Mouse (Mus musculus): ENCODE measurements around the gene Rpap1.
A peak's percentile ranks its signal among the peaks of the same experiment; 100 is the strongest.

The Rpap1 gene

GRCm38 (mm10) chr2:119799181-119799960, 12.0 kb upstream of the Rpap1 start:
- DNase-seq (ENCODE audit: low spot score in 2 of 2): peak in 1 of 2 experiments; percentile 53

DNA sequence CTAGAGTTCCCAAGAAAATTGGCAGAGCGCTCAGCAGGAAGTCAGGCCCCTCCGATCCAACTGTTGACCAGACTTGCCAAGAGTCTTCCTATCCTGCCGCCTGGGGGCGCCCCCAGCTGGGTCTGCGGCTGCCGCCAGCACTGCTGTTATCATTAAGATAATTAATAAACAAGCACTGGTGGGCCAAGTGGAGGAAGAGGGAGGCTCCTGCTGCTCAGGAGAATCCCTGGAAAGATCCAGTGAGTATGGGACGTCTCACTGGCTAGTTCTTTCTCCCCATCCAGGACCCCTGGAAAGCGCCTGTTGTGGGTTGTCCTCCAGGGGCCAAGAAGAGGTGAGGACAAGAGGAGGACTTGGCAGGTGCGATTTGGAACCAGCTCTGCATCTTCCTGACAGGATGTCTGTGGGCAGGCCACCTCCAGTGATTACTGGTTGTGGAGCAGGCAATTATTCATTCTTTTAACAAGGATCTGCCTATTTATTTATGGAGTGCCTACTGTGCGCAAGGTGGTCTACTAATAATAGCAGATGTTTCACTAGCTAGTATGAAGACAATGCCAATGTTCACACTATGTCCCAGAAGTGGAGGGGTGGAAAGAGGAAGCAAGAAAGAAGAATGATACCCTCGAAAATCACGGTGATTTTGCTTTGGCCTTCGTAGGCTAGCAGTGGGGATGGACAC, 11.1 kb upstream of the Rpap1 start:
- DNase-seq (ENCODE audit: low spot score in 2 of 2): peak in 1 of 2 experiments; percentile 73

- no peak for DNase-seq (ENCODE audit: low spot score in 2 of 2)
Measured at GRCm38 (mm10) chr2:119797279-119797783, 10.0 kb upstream of the Rpap1 start, which contains the start of gene Tyro3. Gene Tyro3, plus strand, starts transcription at chr2:119797733.

DNA sequence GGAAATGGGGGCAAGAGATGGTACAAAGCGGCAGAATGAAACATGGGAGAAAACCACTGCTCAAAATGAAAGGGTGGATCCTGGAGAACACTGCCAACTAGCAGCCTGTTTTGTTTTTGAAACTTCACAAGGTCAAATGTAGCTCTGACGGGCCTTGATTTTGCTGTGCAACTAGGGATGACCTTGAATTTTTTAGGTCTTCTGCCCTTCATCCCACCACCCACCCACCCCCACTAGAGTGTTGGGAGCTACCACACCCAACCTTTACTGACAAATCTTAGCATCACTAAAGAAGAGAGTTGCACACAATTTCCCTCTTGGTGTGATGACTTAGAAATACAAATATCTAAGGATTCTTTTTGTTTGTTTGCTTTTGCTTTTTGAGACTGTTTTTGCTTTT, 2.7 kb upstream of the Rpap1 start:
- no peak for DNase-seq (ENCODE audit: low spot score in 2 of 2)

GRCm38 (mm10) chr2:119767246-119767645, 20.1 kb downstream of the Rpap1 start:
- DNase-seq (ENCODE audit: low spot score in 2 of 2): no peak

DNA sequence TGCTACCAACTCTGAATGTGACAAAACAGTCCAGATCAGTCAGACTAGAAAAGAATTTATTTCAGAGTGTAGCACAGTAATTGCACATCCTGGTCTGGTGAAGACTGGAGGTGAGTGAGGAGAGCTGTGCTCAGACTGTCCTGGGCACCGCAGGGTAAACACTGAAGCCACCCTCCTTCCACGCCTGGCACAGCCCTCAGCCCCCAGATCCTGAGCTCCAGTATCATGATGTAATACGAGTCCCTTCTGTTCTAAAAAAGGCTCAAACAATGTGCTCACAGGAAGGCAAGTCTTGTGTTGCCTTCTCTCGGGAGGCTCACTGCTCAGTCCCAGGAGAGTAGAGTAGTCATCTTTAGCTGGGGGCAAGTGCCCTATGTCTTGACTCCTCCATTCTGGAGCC, 23.4 kb downstream of the Rpap1 start:
- no peak for DNase-seq (ENCODE audit: low spot score in 2 of 2)

DNA sequence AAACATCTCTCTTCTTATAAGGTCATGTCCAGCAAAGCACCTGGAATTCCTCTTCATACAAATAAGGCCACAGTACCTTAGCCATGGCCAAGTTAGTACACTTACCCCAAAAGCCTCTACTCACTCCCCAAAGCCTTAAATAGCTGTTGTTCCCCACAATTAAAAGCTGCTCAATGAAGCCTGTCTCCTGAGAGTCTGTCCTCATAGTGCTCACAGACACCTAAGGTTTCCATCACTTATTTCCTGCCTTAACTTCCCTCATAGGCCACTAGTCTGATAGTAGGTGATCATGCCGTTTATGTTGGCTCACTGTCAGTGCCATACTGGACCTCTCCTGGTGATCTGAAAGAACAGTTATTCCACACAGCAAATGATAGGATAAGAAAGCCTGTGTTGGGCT, 25.1 kb downstream of the Rpap1 start:
- no peak for DNase-seq (ENCODE audit: low spot score in 2 of 2)

- DNase-seq (ENCODE audit: low spot score in 2 of 2): no peak
Measured at GRCm38 (mm10) chr2:119760251-119760650, 27.1 kb downstream of the Rpap1 start, which contains the start of gene Ltk. Gene Ltk, minus strand, starts transcription at chr2:119760431.

- no peak for DNase-seq (ENCODE audit: low spot score in 2 of 2)
Measured at GRCm38 (mm10) chr2:119758844-119759835, 28.2 kb downstream of the Rpap1 start.

- peak in 1 of 2 experiments; percentile 8 for DNase-seq (ENCODE audit: low spot score in 2 of 2)
Measured at GRCm38 (mm10) chr2:119758101-119758843, 29.1 kb downstream of the Rpap1 start.

DNA sequence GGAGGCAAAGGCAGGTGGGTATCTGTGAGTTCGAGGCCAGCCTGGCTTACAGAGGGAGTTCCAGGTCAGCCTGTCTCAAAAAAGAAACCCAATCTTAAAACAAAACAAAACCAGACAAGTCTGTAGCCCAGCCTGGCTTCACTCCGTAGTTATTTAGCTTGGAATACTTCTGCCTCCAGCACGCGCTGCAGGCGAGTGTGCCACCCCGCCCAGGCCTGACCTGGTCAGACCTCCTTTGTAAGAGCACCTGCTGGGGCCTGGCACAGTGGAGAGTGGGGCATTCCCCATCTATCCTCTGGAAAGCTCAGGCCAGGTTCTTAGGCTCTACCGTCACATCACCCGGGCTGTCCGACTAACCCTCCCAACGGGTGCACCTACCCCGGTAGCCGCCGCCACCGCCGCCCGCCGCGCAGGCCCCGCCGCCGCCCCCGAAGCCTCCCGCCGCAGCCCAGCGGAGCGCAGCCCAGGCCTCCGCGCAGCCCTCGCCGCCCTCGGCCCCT, 29.7 kb downstream of the Rpap1 start:
- no peak for DNase-seq (ENCODE audit: low spot score in 2 of 2)

- no peak for DNase-seq (ENCODE audit: low spot score in 2 of 2)
Measured at GRCm38 (mm10) chr2:119749260-119749659, 38.1 kb downstream of the Rpap1 start.

DNA sequence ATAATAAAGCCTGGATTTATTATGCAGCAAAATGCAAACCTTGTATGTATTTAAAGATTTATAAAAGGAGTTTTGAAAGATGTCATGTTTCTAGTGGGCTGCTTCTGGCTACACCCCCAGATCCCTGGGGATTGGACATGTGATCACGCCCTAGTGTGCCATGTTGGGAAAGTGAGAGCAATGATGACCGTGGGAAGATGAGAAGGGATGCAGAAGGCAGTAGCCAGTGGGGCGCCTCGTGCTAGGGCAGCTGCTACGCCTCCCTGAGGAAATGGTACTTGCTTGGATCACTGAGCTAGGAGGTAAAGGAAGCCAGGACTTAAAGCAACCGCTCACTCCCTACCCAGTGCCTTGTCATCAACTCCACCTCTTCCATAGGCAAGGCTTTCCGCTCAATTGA, 39.8 kb downstream of the Rpap1 start:
- no peak for DNase-seq (ENCODE audit: low spot score in 2 of 2)

- no peak for DNase-seq (ENCODE audit: low spot score in 2 of 2)
Measured at GRCm38 (mm10) chr2:119745281-119745680, 42.1 kb downstream of the Rpap1 start.

- no peak for DNase-seq (ENCODE audit: low spot score in 2 of 2)
Measured at GRCm38 (mm10) chr2:119744163-119745111, 42.9 kb downstream of the Rpap1 start.

- no peak for DNase-seq (ENCODE audit: low spot score in 2 of 2)
Measured at GRCm38 (mm10) chr2:119743808-119744162, 43.6 kb downstream of the Rpap1 start.

DNA sequence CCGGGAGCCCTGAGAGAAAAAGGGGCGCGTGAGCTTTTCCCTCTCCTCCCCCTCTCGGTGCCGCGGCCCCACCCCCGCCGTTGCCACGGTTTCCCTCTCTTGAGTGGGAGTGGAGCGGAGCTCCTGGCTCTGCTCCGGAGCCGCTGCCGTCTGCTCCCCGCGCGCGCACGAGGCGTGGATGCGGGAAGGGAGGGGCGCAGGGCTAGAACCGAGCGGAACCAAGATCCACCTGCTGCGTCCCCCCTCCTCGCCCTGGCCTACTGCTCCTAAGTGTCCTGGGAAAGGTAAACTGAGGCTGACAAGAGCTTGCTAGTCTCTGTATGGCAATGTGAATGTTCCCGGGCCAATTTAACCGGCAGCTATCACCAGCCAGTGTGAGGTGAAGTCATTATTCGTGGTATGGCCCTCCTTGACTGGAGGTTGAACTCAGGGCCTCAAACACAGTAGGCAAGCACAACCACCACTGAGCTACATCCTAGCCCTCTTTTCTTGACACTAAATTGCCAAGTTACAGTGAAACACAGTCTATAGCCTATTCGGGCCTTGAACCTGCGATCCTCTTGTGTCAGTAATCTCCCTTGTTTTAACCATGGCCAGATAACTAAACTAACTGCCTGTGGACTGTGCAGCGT, 44.0 kb downstream of the Rpap1 start:
- DNase-seq (ENCODE audit: low spot score in 2 of 2): no peak

DNA sequence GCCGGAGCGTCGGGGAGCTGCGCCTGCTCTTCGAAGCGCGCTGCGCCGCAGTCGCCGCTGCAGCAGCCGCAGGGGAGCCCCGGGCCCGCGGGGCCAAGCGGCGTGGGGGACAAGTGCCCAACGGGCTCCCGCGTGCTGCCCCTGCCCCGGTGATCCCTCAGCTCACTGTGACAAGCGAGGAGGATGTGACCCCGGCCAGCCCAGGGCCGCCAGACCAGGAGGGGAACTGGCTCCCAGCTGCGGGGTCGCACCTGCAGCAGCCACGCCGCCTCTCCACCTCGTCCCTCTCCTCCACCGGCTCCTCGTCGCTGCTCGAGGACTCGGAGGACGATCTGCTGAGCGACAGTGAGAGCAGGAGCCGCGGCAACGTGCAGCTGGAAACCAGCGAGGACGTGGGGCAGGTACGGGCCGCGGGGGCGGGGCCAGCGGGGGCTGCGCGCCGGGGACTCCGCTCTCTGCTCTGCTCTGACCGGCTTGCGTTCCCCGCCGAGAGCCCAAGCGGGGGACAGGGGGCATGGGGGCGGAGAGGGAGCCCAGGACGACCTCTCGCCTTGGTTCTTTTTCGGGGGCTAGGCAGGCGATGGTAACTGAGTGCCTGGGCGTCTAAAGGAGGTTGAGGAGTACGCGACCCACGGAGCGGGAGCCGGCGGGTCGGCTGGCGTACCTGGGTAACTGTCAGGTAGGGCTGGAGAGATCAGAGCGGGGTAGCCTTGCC, 44.7 kb downstream of the Rpap1 start:
- peak in 1 of 2 experiments; percentile 12 for DNase-seq (ENCODE audit: low spot score in 2 of 2)
